Mouse (Mus musculus): Measurements from ENCODE around the gene Hnrnpl. TPM values are rescaled to one million over a fixed set of nuclear protein-coding genes. Genes with fewer than 3 reads are reported as not detected.
A peak's percentile ranks its signal among the peaks of the same experiment; 100 is the strongest.

The Hnrnpl gene
- polyA plus RNA-seq, 1 experiment from 2014 or later, result 180 TPM

DNA sequence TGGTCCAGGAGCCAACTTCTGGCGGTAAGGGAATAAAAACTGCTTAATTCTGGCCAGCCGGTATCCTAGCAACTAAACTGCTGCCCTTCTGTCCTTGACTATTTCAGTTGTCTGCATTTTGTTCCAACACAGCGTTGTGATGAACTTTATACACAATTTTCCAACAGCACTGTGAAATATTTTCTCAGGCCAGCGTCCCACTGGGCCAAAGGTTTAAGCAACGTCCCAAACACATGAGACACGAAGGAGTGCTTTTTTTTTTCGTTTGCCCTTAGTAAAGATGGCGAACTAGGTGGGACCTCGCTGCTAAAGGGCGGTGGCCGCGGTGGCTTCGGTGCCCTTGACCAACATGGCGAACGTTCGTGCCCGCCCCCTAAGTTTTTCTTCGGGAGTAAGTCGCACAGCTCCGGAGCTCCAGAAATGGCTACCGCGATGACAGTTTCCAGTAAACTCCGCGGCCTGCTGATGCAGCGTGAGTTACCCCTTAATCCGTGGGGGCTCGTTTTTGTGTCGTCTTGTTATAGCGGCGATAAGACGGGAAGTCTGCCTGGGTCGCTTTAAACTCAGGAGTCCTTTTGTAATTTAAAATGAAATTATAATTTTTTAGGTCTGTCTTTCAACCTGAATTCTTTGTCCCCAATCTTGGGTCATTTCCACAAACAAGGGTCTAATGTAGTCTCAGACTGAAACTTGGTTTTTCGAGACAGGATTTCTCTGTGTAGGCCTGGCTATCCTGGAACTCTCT lies 16.8 kb downstream of the Hnrnpl start, which contains the start of gene Ech1:
Ech1 (plus strand) TSS at position 277 of the 745 bp plus-strand sequence.
- 2% methylated on average over 33 of the region's 33 CpGs for WGBS
- H3K27me3 ChIP-seq (replicated peaks; ENCODE audit: control insufficient read depth, insufficient read depth, low read length), result no peaks in the 10 kb centered on the region

DNA sequence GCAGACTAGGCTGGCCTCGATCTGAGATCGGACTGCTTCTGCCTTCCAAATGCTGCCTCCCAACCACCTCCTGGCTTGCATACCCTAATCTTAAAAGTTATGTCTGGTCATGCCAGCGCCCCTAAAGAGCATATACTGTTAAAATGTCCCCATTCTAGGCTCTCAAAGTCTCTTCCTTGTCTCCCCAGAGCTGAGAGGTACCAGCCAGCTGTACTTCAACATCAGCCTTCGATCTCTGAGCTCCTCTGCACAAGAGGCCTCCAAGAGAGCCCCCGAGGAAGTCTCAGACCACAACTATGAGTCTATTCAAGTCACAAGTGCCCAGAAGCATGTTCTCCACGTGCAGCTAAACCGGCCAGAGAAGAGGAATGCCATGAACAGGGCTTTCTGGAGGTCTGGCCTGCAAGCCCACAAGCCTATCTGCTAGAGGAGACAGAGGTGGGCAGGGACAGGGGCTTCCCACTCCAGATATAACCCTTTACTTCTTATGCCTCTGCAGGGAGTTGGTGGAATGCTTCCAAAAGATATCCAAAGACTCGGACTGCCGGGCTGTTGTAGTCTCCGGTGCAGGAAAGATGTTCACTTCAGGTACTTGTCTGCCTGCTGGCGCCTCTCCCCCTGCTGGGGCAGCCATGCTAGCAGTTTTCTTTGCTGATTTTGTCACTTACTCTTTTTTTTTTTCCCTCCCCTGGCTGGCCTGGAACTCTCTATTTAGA lies 17.5 kb downstream of the Hnrnpl start:
- DNase-seq (ENCODE audit: low spot score) (no peak), ATAC-seq (ENCODE audit: low read depth) (no peak; the same call in 1 of the 2 replicates)
- H3K4me3 ChIP-seq (ENCODE audit: low read depth, low read length), result peak overlapping the region; percentile 50
- peak overlapping the region; percentile 70 for H3K9ac ChIP-seq (ENCODE audit: low read depth, low read length)
- no peaks in the 10 kb centered on the region for H3K27me3 ChIP-seq (replicated peaks; ENCODE audit: control insufficient read depth, insufficient read depth, low read length)
- H3K4me2 ChIP-seq (ENCODE audit: low read depth, low read length), result peak overlapping the region; percentile 53
- H3K9me3 ChIP-seq (ENCODE audit: control insufficient read depth, low read length), result no peaks in the 10 kb centered on the region
- H3K27ac ChIP-seq (replicated peaks; ENCODE audit: low read depth, low read length), result peak overlapping the region; percentile 91
- 51% methylated on average over 11 of the region's 11 CpGs for WGBS
- H3K4me1 ChIP-seq (ENCODE audit: control insufficient read depth, insufficient read depth, low read length), result no peaks in the 10 kb centered on the region
- peaks cover 44% of the 10 kb centered on the region for H3K36me3 ChIP-seq (ENCODE audit: control insufficient read depth, insufficient read depth, low read length)

More for the DNA sequence above, 16.8 kb downstream of the Hnrnpl start, which contains the start of gene Ech1:
- peak within 1 kb of the TSS; percentile 91 for H3K27ac ChIP-seq (replicated peaks; ENCODE audit: low read depth, low read length)
- DNase-seq (ENCODE audit: low spot score) (peak; percentile 97), ATAC-seq (ENCODE audit: low read depth) (peak; percentile 84)
- H3K4me2 ChIP-seq (ENCODE audit: low read depth, low read length), result peak within 1 kb of the TSS; percentile 53
- H3K4me3 ChIP-seq (ENCODE audit: low read depth, low read length), result peak within 1 kb of the TSS; percentile 50
- H3K9me3 ChIP-seq (ENCODE audit: control insufficient read depth, low read length), result no peaks in the 10 kb centered on the region
- H3K4me1 ChIP-seq (ENCODE audit: control insufficient read depth, insufficient read depth, low read length), result no peaks in the 10 kb centered on the region
- H3K9ac ChIP-seq (ENCODE audit: low read depth, low read length), result peak within 1 kb of the TSS; percentile 70
- H3K36me3 ChIP-seq (ENCODE audit: control insufficient read depth, insufficient read depth, low read length), result peaks cover 44% of the 10 kb centered on the region

DNA sequence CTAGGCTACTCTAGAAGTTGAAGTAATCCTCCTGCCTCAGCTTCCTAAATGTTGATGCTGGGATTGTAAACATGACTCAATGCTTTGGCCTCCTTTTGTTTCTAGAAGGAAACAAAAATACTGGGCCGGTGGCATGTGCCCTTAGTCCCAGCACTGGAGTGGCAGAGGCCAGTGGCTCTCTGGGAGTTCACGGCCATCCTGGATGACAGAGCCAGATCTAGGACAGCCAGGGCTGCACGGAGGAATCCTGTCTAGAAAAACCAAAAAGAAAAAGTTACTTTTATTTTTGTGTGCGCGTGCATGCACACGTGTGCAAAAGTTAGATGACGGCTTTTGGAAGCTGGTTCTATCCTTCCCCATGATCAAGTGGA lies 18.0 kb downstream of the Hnrnpl start:
- 91% methylated on average over 7 of the region's 7 CpGs for WGBS
- Histone ChIP-seq H3K27me3 (replicated peaks; ENCODE audit: control insufficient read depth, insufficient read depth, low read length) (no peaks in the 10 kb centered on the region), H3K9me3 (ENCODE audit: control insufficient read depth, low read length) (no peaks in the 10 kb centered on the region), H3K27ac (replicated peaks; ENCODE audit: low read depth, low read length) (peak overlapping the region; percentile 91; the same call in 1 of the 2 replicates), H3K9ac (ENCODE audit: low read depth, low read length) (no peak overlapping the region), H3K36me3 (ENCODE audit: control insufficient read depth, insufficient read depth, low read length) (peaks cover 43% of the 10 kb centered on the region), H3K4me2 (ENCODE audit: low read depth, low read length) (peak overlapping the region; percentile 53), H3K4me3 (ENCODE audit: low read depth, low read length) (peak overlapping the region; percentile 50; the same call in 1 of the 2 replicates), H3K4me1 (ENCODE audit: control insufficient read depth, insufficient read depth, low read length) (no peaks in the 10 kb centered on the region)
- ATAC-seq (ENCODE audit: low read depth), result no peak
- no peak for DNase-seq (ENCODE audit: low spot score)

DNA sequence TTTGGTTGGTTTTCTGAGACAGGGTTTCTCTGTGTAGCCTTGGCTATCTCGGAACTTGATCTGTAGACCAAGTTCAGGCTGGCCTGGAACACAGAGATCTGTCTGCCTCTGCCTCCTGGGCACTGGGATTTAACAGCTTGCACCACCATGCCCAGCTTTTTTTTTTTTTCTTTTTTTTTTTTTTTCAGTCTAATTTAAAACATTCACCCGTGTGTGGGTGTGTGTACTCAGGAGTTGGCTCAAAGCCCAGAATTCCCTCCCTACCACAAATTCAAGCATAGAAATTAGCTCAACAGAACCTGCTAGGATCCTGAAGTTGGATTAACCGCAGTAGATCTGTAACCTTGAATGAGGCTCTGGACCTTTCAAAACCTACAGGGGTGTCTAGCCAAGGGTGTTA lies 19.0 kb downstream of the Hnrnpl start:
- Histone ChIP-seq H3K9me3 (ENCODE audit: control insufficient read depth, low read length) (no peaks in the 10 kb centered on the region), H3K27ac (replicated peaks; ENCODE audit: low read depth, low read length) (no peak overlapping the region), H3K9ac (ENCODE audit: low read depth, low read length) (no peak overlapping the region), H3K4me2 (ENCODE audit: low read depth, low read length) (no peak overlapping the region), H3K4me3 (ENCODE audit: low read depth, low read length) (no peak overlapping the region), H3K36me3 (ENCODE audit: control insufficient read depth, insufficient read depth, low read length) (peaks cover 43% of the 10 kb centered on the region), H3K4me1 (ENCODE audit: control insufficient read depth, insufficient read depth, low read length) (no peaks in the 10 kb centered on the region), H3K27me3 (replicated peaks; ENCODE audit: control insufficient read depth, insufficient read depth, low read length) (no peaks in the 10 kb centered on the region)
- 38% methylated on average over 3 of the region's 3 CpGs for WGBS
- ATAC-seq (ENCODE audit: low read depth) (no peak), DNase-seq (ENCODE audit: low spot score) (peak; percentile 82)

DNA sequence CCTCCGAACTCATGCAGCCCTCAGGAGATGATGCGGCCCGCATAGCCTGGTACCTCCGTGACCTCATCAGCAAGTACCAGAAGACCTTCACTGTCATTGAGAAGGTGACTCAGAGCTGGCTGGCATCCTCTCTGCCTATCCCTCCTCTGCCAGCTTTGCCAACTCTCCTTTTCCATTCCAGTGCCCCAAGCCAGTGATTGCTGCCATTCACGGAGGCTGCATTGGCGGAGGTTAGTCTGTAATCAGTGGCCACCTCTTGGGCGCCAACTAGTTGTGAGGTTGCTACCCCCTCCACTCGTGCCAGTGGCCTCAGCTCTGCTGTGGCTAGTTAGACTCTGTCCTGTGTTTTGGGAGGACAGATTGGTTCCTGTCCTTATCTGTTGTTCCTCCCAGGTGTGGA lies 21.5 kb downstream of the Hnrnpl start:
- 95% methylated on average over 8 of the region's 8 CpGs for WGBS
- Histone ChIP-seq H3K27ac (replicated peaks; ENCODE audit: low read depth, low read length) (no peak overlapping the region), H3K9ac (ENCODE audit: low read depth, low read length) (no peak overlapping the region), H3K9me3 (ENCODE audit: control insufficient read depth, low read length) (no peaks in the 10 kb centered on the region), H3K4me2 (ENCODE audit: low read depth, low read length) (no peak overlapping the region), H3K4me3 (ENCODE audit: low read depth, low read length) (no peak overlapping the region), H3K36me3 (ENCODE audit: control insufficient read depth, insufficient read depth, low read length) (peaks cover 31% of the 10 kb centered on the region), H3K27me3 (replicated peaks; ENCODE audit: control insufficient read depth, insufficient read depth, low read length) (no peaks in the 10 kb centered on the region), H3K4me1 (ENCODE audit: control insufficient read depth, insufficient read depth, low read length) (no peaks in the 10 kb centered on the region)
- DNase-seq (ENCODE audit: low spot score), result no peak
- ATAC-seq (ENCODE audit: low read depth), result no peak

DNA sequence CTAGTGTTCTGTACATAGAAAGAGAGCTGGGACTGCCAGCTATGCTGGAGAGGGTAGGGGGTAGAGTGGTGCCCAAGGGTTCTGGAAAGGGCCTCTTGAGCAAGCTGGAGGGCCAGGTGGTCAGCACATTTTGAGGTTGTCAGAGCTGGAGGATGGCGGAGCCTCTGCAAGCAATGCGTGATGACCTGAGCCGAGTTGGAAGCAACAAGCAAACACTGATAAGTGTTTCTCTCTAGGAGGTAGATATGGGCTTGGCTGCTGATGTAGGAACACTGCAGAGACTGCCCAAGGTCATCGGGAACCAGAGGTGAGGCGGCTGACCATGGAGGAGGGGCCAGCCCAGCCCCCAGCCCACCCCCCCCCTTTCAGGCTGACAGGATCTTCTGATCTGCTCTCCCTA lies 22.6 kb downstream of the Hnrnpl start:
- WGBS, result 91% methylated on average over 3 of the region's 5 CpGs

DNA sequence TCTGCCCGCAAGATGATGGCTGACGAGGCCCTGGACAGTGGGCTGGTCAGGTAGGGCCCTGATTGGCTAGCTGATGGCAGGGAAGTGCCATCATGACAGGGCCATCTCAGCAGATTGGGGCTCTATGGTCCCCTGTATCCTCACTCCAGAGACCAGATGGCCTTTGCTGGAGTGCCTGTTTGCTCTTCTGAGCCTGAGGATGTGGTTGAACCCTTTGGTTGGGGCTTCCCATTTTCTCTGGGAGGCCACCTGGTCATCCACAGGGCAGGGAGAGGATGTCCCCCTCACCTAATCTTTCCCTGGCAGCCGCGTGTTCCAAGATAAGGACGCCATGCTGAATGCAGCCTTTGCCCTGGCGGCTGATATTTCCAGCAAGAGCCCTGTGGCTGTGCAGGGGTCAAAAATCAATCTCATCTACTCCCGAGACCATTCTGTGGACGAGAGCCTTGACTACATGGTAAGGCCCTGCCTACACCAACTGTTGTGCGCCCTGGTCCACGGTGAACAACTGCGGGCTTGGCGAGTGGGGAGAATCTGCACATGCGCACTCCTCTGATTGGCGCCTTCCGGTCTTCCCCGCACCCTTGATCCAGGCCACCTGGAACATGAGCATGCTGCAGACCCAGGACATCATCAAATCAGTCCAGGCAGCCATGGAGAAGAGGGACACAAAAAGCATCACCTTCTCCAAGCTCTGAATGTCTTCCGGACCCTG lies 23.2 kb downstream of the Hnrnpl start:
- no peak for DNase-seq (ENCODE audit: low spot score)
- Histone ChIP-seq H3K9ac (ENCODE audit: low read depth, low read length) (no peak overlapping the region), H3K4me2 (ENCODE audit: low read depth, low read length) (no peak overlapping the region), H3K27ac (replicated peaks; ENCODE audit: low read depth, low read length) (no peak overlapping the region), H3K9me3 (ENCODE audit: control insufficient read depth, low read length) (no peaks in the 10 kb centered on the region), H3K27me3 (replicated peaks; ENCODE audit: control insufficient read depth, insufficient read depth, low read length) (no peaks in the 10 kb centered on the region), H3K4me3 (ENCODE audit: low read depth, low read length) (no peak overlapping the region), H3K36me3 (ENCODE audit: control insufficient read depth, insufficient read depth, low read length) (peaks cover 31% of the 10 kb centered on the region), H3K4me1 (ENCODE audit: control insufficient read depth, insufficient read depth, low read length) (no peaks in the 10 kb centered on the region)
- 90% methylated on average over 17 of the region's 17 CpGs for WGBS
- ATAC-seq (ENCODE audit: low read depth), result no peak

More for the DNA sequence above, 22.6 kb downstream of the Hnrnpl start:
- Histone ChIP-seq H3K9me3 (ENCODE audit: control insufficient read depth, low read length) (no peaks in the 10 kb centered on the region), H3K27ac (replicated peaks; ENCODE audit: low read depth, low read length) (no peak overlapping the region), H3K4me3 (ENCODE audit: low read depth, low read length) (no peak overlapping the region), H3K36me3 (ENCODE audit: control insufficient read depth, insufficient read depth, low read length) (peaks cover 31% of the 10 kb centered on the region), H3K4me1 (ENCODE audit: control insufficient read depth, insufficient read depth, low read length) (no peaks in the 10 kb centered on the region), H3K9ac (ENCODE audit: low read depth, low read length) (no peak overlapping the region), H3K27me3 (replicated peaks; ENCODE audit: control insufficient read depth, insufficient read depth, low read length) (no peaks in the 10 kb centered on the region), H3K4me2 (ENCODE audit: low read depth, low read length) (no peak overlapping the region)
- DNase-seq (ENCODE audit: low spot score), result no peak
- no peak for ATAC-seq (ENCODE audit: low read depth)

DNA sequence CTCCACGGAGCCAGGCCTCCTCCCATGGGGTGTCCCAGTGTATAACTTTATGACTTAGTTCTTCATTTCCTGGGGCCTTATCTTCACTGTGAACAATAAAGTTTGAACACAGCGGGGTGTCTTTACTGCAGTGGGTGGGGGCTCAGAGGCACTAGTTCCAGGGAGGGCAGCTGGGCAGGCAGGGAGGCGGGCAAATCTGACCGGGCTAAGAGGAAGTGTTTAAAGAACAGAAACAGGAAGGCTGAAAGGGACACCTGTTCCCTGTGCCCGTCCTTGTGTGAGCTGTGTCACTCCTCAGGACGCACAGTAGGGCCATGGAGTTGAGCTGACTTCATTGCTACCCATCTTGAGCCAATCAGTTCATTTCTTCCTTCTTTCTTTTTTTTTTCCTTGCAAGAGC lies 23.8 kb downstream of the Hnrnpl start:
- no peak for ATAC-seq (ENCODE audit: low read depth)
- Histone ChIP-seq H3K36me3 (ENCODE audit: control insufficient read depth, insufficient read depth, low read length) (peaks cover 31% of the 10 kb centered on the region), H3K27me3 (replicated peaks; ENCODE audit: control insufficient read depth, insufficient read depth, low read length) (no peaks in the 10 kb centered on the region), H3K27ac (replicated peaks; ENCODE audit: low read depth, low read length) (no peak overlapping the region), H3K4me1 (ENCODE audit: control insufficient read depth, insufficient read depth, low read length) (no peaks in the 10 kb centered on the region), H3K9me3 (ENCODE audit: control insufficient read depth, low read length) (no peaks in the 10 kb centered on the region), H3K9ac (ENCODE audit: low read depth, low read length) (no peak overlapping the region), H3K4me2 (ENCODE audit: low read depth, low read length) (no peak overlapping the region), H3K4me3 (ENCODE audit: low read depth, low read length) (no peak overlapping the region)
- DNase-seq (ENCODE audit: low spot score), result no peak
- WGBS, result 68% methylated on average over 6 of the region's 6 CpGs

All from embryonic facial prominence, embryonic 14.5 days (tissue).